Mouse (Mus musculus): ENCODE measurements at regions not wholly inside any gene's neighbourhood (a gene's known extent, or its start where the extent isn't known, plus 50 kb on each side); places are given as distances from the start of the nearest gene placed in this dataset.
A peak's percentile ranks its signal among the peaks of the same experiment; 100 is the strongest.
"Not testable (repeated sequence)": the region's sequence is repeated elsewhere in the genome, so short reads cannot be mapped to it uniquely, and the experiment has no call there.

DNA sequence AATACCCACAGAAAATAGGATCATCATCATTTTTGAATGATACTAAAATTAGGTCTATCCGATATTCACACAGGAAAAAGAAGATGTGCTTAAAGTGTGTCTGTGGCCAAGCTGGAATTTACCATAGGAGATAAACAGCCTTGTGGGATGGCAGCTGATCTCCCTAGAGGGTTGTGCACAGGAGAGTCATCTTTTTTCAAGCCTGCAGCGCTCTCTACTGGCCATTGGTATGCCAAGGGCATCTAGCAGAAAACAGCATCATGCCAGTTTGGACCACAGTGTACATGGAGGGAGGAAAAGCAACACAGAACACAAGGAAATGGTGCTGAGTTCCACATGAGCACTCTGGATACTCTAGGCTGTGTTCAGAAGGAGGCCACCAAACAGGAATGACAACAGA is 74.1 kb upstream of the Diaph3 start:
- ATAC-seq (replicated peaks; ENCODE audit: low read depth, poor library complexity, severe bottlenecking): peak; percentile 98

DNA sequence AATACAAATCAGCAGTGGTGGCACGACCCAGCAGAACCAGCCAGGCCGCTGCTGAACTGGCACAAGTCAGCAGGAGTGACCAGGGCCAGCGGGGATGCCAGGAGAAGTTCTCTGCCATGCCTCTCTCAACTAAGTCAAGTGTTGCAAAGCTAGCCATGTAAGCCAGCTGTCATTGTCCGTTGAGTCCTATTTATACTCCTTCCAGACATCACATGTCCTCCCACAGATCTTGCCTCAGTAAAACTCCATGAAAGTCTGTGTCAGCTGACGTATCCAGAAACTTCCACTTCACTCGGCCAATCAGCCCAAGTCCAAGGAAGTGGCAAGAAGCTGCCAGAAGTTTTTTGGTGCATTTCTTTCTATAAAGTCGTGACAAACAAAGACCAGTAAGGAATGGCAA is 76.0 kb upstream of the Diaph3 start:
- ATAC-seq (replicated peaks; ENCODE audit: low read depth, poor library complexity, severe bottlenecking): no peak

DNA sequence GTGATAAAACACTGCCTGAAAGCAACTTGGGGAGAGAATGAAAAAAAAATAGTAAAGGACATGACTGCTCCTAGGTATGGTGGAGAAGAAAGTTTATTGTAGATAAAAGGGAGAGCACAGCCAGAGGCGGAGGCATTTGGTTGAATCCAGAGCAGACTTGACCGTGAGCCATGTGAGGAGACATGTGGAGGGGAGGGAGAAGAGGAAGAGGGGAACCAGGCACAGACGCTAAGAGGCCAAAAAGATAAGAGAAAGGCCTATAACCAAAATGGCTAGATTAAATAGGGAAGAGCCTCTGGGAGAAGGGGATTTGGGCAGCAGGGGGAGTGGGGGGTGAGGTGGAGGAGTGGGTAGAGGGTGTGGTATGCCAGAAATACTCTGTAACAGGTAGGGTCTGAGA is 78.9 kb upstream of the Diaph3 start:
- no peak for ATAC-seq (replicated peaks; ENCODE audit: low read depth, poor library complexity, severe bottlenecking)

DNA sequence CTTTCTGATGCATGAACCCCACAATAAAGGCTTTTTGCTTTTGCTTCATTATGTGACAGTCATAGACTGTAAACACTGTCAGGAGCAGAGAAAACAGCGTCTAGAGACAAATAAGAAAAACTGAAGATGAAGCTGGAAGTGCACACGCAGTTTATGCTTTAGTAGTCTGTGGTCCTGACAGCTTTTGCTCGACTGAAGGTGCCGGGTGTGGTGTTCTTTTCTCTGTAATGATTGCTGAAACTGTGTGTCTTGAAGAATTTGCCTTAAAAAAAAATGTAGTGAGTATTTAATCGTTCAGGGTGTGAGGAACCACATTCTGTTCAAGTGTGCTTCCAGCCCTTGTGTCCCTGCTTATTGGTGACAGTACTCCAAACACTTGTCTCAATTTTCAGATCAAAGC is 83.8 kb upstream of the Diaph3 start:
- no peak for ATAC-seq (replicated peaks; ENCODE audit: low read depth, poor library complexity, severe bottlenecking)

DNA sequence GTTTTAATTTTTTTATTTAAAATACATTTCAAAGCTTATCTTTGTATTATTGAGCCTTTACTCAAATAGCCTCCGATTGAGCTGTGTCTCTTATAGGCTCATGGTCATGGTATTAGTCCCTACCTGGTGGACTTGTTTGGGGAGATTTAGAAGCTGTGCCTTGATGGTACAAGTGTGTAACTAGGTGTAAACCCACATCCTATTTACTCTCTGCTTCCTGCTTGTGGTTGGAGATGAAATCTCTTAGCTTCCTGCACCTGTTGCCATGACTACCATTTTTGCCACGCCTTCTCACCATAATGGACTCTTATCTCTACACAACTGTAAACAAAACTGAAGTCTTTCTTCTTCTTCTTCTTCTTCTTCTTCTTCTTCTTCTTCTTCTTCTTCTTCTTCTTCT is 108.2 kb upstream of the Diaph3 start:
- no peak for ATAC-seq (replicated peaks; ENCODE audit: low read depth, poor library complexity, severe bottlenecking)

DNA sequence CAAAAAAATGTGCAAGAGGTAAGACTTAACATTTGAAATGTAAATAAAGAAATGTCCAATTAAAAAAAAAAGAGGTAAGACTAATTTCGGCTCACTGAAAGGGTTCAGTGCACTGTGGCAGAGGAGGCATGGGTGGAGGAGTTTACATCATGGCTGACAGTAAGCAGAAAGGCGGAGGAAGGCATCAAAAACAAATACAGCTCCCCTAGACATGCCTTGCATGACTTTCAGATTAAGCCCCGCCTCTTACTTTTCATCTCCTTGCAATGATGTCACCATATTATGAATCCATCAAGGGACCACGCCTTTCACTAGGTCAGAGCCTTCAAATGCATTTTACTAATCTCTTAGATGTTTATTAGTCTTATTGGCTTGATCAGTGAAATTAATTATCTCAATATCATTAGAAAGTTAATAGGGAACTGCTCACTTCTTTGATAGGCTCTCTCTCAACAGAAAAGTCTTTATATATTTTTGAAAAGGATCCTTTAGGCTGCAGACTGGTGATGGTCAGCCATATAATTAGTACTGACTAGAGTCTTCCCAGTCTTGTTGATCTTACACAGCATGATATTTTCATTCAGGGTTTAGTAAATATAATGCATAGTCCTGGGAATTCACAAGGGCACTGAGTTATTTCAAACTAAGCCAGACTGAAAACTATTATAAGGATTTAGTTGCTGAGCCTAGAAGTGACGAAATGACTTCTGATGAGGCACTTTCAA is 114.6 kb upstream of the Diaph3 start:
- no peak for ATAC-seq (replicated peaks; ENCODE audit: low read depth, poor library complexity, severe bottlenecking)

DNA sequence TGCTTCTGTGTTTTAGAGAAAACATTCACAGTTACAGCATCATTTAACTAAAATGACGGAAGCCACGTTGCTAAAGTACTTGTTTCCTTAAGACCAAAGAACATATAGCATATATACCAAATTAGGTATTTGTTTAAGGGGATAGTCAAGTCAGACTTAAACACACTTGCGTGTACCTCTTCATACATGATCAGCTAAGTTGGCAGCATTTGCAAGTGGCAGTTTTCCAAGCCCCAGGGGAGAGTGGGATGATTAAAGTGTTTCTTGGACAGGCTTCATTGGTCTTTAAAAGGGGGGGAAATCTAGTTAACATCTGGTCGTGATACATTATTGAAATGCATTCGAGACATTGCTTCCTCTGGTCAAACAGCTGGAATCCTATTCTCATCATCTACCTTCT is 120.7 kb upstream of the Diaph3 start:
- no peak for ATAC-seq (replicated peaks; ENCODE audit: low read depth, poor library complexity, severe bottlenecking)

DNA sequence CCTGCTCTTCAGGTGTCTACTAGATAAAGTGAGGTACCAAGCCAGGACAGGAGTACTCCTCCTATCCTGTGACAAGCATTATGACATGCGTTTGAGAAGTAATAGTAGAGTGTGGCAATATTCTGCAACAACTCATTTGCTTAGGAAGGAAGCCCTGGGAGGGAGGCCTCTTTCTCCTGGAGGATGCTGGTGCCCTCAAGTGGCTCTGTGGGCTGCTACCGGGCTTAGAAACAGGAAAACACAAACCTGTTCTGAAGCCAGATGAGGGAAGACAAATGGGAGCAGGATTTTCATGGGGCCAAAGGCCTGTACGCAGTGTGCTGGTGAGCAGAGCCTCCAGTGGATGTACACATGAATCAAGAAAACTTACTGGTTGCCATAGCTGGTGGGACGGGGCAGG is 123.8 kb upstream of the Diaph3 start:
- no peak for ATAC-seq (replicated peaks; ENCODE audit: low read depth, poor library complexity, severe bottlenecking)

DNA sequence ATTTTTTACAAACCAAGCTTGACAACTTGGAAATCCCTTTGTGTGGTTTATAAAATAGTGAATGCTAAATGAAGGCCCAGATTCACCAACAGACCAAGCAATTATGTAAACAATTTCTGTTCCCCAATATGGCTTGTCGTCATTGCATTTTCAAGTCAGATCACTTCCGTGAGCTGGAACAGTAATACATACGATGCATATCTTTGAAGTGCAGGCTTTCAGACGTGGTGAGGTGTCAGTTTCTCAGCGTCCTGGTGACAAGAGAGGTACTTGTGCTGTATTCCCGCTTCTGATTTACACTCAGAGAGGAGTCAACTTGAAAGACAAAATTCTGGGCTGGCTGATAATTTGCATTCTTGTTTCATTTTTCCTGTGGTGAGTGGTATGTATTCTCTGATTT is 125.3 kb upstream of the Diaph3 start:
- no peak for ATAC-seq (replicated peaks; ENCODE audit: low read depth, poor library complexity, severe bottlenecking)

DNA sequence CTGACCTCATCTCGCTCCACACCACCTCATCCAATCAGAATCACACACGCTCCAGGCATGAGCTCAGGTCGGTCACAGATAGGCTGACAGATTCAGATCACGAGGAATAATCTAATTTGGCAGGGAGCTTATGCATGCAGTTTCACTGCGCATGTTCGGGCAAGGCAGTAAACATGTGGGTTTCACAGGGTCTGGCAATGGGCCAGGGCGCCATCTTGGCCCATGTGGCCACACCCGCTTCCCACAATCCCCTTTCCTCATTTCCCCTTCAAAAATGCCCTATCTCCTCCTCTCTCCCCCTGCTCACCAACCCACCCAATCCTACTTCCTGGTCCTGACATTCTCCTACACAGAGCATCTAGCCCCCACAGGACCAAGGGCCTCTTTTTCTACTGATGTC is 127.2 kb upstream of the Tdrd3 start:
- ATAC-seq (replicated peaks; ENCODE audit: low read depth, poor library complexity, severe bottlenecking): not testable (repeated sequence)

DNA sequence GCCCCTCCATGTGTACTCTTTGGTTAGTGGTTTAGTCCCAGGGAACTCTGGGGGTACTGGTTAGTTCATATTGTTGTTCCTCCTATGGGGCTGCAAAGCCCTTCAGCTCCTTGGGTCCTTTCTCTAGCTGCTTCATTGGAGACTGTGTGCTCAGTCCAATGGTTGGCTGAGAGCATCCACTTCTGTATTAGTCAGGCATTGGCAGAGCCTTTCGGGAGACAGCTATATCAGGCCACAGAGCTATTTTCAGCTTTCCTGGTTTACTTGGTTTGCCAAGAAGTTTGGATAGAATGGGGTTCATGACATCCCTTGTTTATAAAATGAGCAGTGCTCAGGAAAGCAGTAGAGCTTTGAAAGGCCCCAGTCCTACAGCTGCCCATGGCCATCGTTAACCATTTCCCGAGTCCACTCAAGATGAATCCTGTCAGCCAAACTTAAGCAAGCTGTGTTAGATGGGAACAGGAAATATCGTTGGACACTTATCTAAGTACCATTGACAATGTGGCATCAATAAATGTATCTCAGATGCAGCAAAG is 126.7 kb upstream of the Tdrd3 start:
- ATAC-seq (replicated peaks; ENCODE audit: low read depth, poor library complexity, severe bottlenecking): no peak

DNA sequence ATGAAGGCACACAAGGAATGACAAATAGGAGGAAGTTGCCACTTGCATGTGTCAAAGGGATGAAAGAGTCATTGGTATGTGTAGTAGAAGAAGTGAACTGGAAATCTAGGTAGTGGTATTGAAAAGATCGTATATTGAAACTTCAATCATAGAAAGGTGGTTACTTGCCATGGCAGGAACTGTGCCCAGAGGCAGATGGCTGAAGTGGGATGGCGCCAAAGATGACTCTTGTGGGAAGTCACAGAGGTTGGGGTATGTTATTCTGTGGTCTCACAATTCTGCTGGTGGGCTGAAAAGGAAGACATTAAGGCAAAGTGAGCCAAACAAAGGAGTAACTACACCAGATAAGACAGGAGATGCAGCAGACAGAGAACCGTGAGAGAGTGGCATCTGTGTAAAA is 121.2 kb upstream of the Tdrd3 start:
- no peak for ATAC-seq (replicated peaks; ENCODE audit: low read depth, poor library complexity, severe bottlenecking)

DNA sequence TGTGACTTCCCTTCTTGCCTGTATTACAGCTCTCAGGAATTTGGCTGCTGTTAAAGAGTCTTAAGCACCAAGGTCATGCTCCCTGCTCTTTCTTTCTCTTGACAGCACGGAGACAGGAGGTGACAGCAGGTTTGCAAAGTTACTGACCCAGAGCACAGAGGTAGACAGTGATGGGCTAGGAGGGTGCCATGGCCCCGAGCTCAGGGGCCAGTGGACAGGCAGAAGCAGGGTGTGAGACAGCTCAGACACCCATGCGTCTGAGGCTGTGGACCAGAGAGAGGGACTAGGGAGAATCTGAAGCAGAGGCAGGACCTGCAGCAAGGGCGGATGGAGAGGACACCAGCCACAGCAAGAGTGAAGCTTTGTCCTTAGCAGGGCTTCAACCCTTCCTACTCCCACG is 119.3 kb upstream of the Tdrd3 start:
- no peak for ATAC-seq (replicated peaks; ENCODE audit: low read depth, poor library complexity, severe bottlenecking)

DNA sequence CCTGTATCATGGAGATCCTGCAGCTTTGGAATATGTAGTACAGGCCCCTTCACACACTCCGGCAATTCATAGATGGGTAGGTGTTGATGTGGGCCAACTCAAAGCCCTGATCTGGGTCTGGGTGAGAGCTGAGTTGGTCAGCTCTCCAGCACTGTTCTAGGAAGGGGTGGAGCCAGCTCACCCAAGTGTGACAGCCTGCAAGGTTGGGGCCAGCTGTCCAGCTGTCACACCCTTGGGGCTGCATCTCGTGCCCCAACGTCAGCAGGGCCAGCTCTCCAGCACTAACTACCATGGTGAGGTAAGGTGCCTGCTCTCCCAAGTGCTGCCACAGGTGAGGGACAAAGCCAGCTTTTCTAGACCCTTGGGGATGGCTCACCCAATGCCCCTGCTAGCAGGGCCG is 115.6 kb upstream of the Tdrd3 start:
- ATAC-seq (replicated peaks; ENCODE audit: low read depth, poor library complexity, severe bottlenecking): no peak

DNA sequence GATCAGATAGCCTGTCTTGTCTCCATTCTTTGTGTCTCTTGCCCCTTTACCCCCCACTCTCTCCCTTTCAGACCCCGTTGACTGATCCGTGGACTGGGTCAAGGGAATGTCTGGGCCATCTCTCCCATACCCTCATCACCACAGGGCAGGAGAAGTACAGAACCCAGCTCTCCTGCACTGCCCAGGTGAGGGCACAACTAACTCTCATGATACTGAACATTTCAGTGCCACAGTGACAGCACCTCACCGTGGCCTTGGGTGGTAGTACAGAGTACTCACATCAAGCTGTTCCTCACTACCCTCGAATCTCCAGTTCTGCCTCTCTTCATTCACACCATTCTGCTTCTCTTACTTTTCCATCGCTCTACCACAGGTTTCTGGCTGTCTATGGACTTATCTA is 114.9 kb upstream of the Tdrd3 start:
- ATAC-seq (replicated peaks; ENCODE audit: low read depth, poor library complexity, severe bottlenecking): no peak

DNA sequence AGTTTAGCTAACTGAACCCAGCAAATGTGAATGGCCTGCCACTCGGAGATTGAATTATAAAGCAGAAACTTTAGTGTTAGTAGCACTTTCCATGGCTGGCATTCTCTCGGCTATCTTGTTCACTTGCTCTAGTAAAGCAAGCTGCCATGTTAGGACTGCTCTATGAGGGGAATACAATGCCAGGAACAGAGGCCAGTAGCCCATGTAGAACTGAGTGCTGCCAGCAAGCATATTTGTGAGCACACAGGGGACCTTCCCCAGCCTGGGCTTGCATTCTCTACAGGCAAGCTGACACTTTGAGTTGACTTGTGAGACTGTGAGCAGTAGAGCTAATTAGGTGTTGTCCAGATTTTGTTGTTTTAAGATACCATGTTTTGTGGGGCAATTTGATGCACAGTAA is 111.0 kb upstream of the Tdrd3 start:
- no peak for ATAC-seq (replicated peaks; ENCODE audit: low read depth, poor library complexity, severe bottlenecking)

DNA sequence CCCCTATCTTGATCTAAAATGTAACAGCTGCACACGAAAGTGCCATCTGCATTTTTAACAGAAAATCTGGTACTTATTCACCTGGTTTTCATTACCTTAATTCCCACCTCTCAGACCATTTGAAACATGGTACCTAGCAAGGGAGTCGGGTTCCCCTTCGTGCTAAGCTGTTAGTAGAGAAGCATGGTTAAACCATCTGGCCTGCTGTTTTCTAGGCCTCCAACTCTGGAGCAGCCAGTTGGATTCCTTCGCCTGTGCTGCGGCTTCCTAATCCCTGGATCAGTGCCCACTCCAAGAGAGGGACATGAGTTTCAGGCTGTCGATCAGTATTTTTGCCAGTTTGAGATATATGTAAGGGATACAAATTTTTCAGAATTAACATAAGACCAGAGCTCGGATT is 110.4 kb upstream of the Tdrd3 start:
- no peak for ATAC-seq (replicated peaks; ENCODE audit: low read depth, poor library complexity, severe bottlenecking)

DNA sequence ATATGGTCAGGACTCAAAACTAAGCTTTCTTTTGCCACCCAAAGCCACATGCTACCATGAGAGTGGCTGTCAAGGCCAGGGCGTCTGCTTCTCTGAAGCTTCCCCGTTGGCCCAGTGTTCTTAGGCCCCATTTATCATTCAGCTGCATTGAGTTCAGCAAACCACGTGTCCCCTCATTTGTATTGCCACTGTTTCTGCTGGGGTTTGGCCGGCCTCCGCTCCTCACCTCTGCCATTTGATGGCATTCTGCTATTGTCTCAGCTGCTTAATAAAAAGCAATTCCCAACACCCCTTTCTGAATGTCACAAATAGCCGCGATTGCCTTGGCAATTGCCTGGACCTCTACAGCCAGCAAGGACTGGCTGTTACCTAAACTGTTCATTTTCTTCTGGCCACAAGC is 108.4 kb upstream of the Tdrd3 start:
- no peak for ATAC-seq (replicated peaks; ENCODE audit: low read depth, poor library complexity, severe bottlenecking)

DNA sequence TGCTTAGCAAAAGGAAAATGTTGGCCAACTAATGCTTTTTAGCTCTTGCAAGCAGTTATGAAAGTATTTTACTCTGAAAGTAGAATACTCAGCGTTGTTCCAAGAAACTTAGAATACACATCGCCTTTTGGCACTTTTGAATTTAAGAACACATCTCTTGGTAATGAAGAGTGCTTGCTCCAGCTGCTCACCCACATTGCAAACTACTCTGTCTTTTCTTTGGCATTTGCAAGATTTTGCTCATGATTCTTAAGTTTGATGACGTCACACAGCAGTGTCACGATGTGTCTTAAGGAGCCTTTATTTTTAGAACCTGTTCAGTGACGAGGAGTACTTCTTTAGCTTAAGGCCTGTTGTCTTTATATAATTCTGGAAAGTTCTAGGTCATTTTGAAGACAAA is 104.1 kb upstream of the Tdrd3 start:
- ATAC-seq (replicated peaks; ENCODE audit: low read depth, poor library complexity, severe bottlenecking): no peak

DNA sequence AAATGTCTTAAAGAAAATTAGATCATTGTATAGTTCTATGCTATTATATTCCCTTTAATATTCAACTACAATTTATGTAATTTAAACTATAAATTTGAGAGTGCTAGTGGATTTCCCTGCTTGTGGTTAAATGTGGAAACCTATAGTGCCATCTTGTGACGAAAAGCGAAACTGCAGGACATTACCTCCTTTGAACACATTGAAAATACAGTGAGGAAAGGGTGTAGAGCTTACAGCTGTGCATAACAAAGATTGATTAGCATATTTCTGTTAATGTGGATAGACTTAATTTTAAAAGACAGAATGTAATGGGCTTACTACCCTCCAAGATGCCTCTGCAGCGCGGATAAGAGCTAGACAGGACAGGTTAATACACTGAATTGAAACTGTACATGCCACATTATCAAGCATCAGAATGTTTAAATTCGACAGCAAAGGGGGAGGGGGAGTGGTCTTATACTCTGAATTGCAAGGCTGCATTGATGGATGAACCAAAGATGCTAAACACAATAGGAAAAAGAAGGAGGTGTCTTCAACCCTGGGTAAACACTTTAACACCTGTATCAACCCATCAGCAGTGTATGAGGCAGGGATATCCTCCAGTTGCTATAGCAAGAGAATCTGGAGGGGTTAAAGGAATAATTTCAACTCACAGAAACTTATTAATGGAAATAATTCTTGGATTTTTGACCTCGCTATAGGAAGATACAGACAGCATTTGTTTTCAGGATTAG is 101.3 kb upstream of the Tdrd3 start:
- ATAC-seq (replicated peaks; ENCODE audit: low read depth, poor library complexity, severe bottlenecking): peak; percentile 87

DNA sequence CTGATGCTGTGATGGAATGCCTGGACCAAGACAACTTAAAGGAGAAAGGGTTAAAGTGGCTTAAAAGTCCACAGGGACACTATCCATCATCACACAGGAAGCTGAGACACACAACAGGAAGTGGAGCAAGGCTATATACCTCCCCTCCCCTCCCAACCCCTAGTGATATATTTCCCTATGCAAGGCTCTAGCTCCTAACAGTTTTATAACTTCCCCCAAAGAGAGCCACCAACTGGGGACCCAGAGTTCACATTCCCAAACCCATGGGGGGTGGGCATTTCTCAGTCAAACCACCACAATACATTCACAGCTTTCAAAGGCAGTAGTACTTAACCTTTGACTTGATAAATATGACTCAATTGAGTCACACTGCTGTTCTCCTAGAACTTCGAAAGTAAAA is 88.6 kb upstream of the Tdrd3 start:
- ATAC-seq (replicated peaks; ENCODE audit: low read depth, poor library complexity, severe bottlenecking): no peak

Measured in common myeloid progenitor, adult 5-6 weeks (primary cell).